Mouse (Mus musculus): ENCODE data around the gene Metap1d. TPM values are rescaled to one million over a fixed set of nuclear protein-coding genes. Genes with fewer than 3 reads are reported as not detected.

Gene Metap1d
- polyA plus RNA-seq (2014; fragmentation: Illumina TruSeq; extraction: RNeasy Lipid Tissue Mini Kit (QIAGEN cat#74804); ENCODE audit: insufficient read depth, low read depth, low replicate concordance): 13.9 TPM

DNA sequence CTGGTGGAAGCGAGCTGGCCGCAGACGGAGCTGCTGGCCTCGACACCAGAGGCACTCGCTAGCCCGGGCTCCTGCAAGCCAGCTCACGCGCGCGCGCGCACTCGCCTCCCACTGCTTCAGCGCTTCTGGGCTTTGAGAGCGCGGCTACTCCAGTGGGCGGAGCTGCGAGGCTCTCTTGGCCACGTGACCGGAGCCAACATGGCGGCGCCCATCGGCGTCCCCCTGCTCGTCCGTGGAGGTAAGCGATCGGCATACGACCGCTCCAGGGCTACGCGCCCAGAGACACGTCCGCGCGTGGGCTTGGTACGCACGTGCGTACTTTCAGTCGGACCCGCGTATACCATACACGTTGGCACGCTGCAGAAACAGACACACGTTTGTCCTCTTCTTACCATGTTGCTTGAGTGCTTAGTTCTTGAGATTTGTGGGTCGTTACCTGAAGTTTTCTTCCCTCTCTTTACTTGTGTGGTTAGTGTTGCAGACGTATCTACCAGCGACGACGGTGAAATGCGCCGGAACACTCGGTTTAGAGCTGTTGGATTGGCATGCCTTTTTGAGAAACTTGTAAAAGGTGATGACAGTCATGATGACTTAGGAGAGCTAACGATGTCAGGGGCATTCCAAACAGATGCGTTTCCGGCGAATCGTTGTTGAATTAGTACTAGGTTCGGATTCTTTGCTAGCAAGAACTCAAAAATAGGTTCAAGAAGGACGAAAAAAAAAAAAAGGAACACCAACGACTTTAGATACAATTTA lies at the start of gene Metap1d:
Gene Metap1d (plus strand): TSS at position 116 of the 756 bp plus-strand sequence.

DNA sequence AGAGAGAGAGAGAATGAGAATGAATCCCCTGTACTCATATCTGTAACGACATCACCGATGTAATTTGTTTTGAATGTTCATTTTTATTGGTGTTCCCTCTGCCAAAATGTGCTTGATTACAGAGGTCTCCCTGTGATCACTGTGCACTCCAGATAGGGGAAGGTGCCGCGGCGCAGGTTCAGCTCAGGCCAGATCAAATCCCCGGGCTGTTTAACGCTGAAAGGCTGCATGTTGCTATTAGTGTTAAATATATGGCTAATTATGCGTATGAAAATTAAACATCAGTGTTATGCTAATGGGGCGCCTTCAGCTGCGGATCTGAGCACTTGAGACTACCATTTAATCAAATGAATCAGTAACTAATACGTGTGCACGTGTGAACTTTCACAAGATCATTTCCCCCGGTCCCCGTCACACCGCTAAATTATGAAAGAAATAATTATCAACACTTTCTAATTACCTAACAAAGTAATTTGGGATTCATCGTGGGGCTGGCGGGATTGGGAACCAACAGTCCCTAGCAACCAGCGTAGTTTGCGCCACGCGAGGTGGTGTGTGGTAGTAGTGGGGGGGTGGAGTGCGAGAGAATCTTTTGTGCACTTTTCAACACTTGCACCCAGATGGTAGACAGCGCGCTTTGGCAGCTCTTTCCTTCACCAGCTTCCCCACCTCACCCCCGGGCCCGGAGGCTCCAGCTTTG lies 75.1 kb downstream of the Metap1d start, which contains the start of gene Dlx1:
Gene Dlx1 (plus strand): TSS at position 100 of the 700 bp plus-strand sequence.

DNA sequence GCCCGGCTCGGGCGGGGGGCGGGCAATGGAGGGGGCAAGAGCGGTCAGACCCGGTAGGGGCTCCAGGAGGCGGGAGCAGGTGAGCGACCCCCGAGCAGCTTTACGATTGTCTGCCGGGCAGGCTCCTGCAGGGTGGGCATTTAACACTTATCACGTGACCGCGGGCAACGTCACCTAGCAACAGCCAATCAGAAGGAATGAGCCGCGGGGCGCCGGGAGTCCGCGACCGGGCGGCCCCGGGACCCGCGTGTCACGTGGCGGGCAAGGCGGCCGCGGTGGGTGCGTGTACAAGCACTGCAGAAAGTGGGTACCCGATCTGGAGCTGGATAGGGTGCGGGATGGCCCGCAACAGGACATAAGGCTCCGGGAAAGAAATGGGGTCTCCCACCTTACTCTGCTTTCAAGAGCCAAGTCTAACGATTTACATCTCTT lies 93.6 kb downstream of the Metap1d start, which contains the start of gene Dlx2:
Gene Dlx2 (minus strand): TSS at position 115 of the 432 bp plus-strand sequence.

Other genes with a start within 250 kb of the Metap1d start
- gene Dync1i2, start 241.6 kb upstream of the Metap1d start, polyA plus RNA-seq (2014; fragmentation: Illumina TruSeq; extraction: RNeasy Lipid Tissue Mini Kit (QIAGEN cat#74804); ENCODE audit: insufficient read depth, low read depth, low replicate concordance): 64.3 TPM
- 14.2 TPM for gene Slc25a12, start 85.5 kb upstream of the Metap1d start, polyA plus RNA-seq (2014; fragmentation: Illumina TruSeq; extraction: RNeasy Lipid Tissue Mini Kit (QIAGEN cat#74804); ENCODE audit: insufficient read depth, low read depth, low replicate concordance)
- gene Hat1, start 64.3 kb upstream of the Metap1d start, polyA plus RNA-seq (2014; fragmentation: Illumina TruSeq; extraction: RNeasy Lipid Tissue Mini Kit (QIAGEN cat#74804); ENCODE audit: insufficient read depth, low read depth, low replicate concordance): 18.4 TPM
- not detected for gene Dlx1, start 74.8 kb downstream of the Metap1d start, polyA plus RNA-seq (2014; fragmentation: Illumina TruSeq; extraction: RNeasy Lipid Tissue Mini Kit (QIAGEN cat#74804); ENCODE audit: insufficient read depth, low read depth, low replicate concordance)
- gene Dlx2, start 93.5 kb downstream of the Metap1d start, polyA plus RNA-seq (2014; fragmentation: Illumina TruSeq; extraction: RNeasy Lipid Tissue Mini Kit (QIAGEN cat#74804); ENCODE audit: insufficient read depth, low read depth, low replicate concordance): not detected

Measured in lung, adult 10 weeks (tissue).